Mouse (Mus musculus) kidney, embryonic 16.5 days (tissue): ENCODE measurements around the gene Lrfn4. TPM values are rescaled to one million over a fixed set of nuclear protein-coding genes. Genes with fewer than 3 reads are reported as not detected.

ENCODE experiments used
- ATAC-seq: fragments of 200-750 bp; cut with Nextera tagmentation; 2 replicates; pipeline ENCODE4 v1.8.0; 2017; ENCODE audit warnings: moderate TSS enrichment; ENCODE audit not compliant: low FRiP score, low TSS enrichment
- H3K27ac ChIP-seq: fragments of 300-500 bp; sonication (generic); 2 replicates; pipeline ENCODE4 v1.5.1; 2014; ENCODE audit warnings: low read length
- H3K27me3 ChIP-seq: fragments of 300-500 bp; sonication (generic); 2 replicates; pipeline ENCODE4 v1.6.1; 2014; ENCODE audit warnings: low read length, control low read depth, mixed read lengths; ENCODE audit not compliant: insufficient read depth
- H3K36me3 ChIP-seq: fragments of 300-500 bp; sonication (generic); 2 replicates; pipeline ENCODE4 v1.6.1; 2014; ENCODE audit warnings: low read length, control low read depth, mixed read lengths; ENCODE audit not compliant: insufficient read depth
- H3K4me1 ChIP-seq: fragments of 300-500 bp; sonication (generic); 2 replicates; pipeline ENCODE4 v1.6.1; 2014; ENCODE audit warnings: low read length, control low read depth, mixed read lengths; ENCODE audit not compliant: insufficient read depth
- H3K4me2 ChIP-seq: fragments of 300-500 bp; sonication (generic); replicated peaks from 2 replicates; pipeline ENCODE4 v1.6.1; 2014; ENCODE audit warnings: low read depth, low read length
- H3K4me3 ChIP-seq: fragments of 300-500 bp; sonication (generic); 2 replicates; pipeline ENCODE4 v1.5.1; 2014; ENCODE audit warnings: mild to moderate bottlenecking, low read length
- H3K9ac ChIP-seq: fragments of 300-500 bp; sonication (generic); replicated peaks from 2 replicates; pipeline ENCODE4 v1.6.1; 2014; ENCODE audit warnings: low read length
- H3K9me3 ChIP-seq: fragments of 300-500 bp; sonication (generic); 2 replicates; pipeline ENCODE4 v1.6.1; 2016; ENCODE audit warnings: low read length, control low read depth
- WGBS: fragments of 180-500 bp; shearing (Covaris S2); extraction: QIAGEN DNeasy Blood & Tissue Kit; methylation state at CpG from one replicate; pipeline ENCODE4 v1.1.7; 2014; 5-methylcytosine and 5-hydroxymethylcytosine counted together
- polyA plus RNA-seq: library from polyadenylated mRNA; unstranded; fragments of >200 nt; fragmentation: Nextera tagmentation; extraction: Ambion mirVana; gene quantifications from 2 replicates; pipeline ENCODE4 v1.2.1, GENCODE M21; 2015

Gene Lrfn4
- polyA plus RNA-seq, 1 experiment from 2014 or later = 6.0 TPM

DNA sequence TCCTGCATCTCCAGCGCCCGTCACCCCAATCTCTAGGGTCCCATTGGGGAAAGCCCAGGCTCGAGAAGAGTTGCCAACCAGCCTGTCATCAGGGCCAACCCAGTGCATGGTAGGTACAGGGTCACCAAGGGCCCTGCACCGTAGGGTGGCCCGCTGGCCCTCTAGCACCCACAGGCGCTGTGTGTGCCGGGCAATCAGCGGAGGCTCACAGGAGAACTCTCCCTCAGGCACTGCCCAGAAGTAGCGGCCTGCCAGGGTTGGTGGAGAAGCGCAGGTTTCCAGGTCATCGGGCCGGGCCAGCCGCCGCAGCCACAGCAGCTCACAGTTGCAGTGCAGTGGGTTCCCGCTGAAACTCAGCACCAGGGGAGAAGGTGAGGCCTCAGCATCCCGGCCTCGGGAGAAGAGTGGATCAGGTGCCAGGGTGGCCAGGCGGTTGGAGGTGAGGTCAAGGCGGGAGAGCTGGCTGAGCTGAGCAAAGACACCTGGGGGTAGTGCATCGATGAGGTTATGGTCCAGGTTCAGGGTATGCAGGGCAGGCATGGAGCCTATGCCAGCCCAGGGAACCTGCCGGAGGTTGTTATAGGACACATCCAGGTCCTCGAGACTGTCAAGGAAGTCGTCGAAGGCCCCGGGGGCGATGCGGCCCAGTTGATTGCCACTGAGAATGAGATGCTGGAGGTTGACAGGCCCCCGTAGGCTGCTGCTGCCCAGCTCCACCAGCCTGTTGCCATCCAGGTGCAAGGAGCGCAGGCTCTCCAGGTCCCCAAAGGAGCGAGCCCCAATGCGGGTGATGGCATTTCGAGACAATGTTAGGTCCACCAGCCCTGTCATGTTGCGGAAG lies 1.8 kb downstream of the Lrfn4 start:
- Histone ChIP-seq H3K4me2 (peak overlapping the region; percentile 86), H3K27me3 (no peaks in the 10 kb centered on the region), H3K4me3 (peak overlapping the region; percentile 91; the same call in 1 of the 2 replicates), H3K27ac (peak overlapping the region; percentile 94; the same call in 1 of the 2 replicates), H3K9me3 (no peaks in the 10 kb centered on the region), H3K9ac (0 out of 2 replicates have a peak overlapping the region, but pooled peaks have one; percentile 92), H3K36me3 (peaks cover 25% of the 10 kb centered on the region), H3K4me1 (peaks cover 36% of the 10 kb centered on the region)
- WGBS = 76% methylated on average over 33 of the region's 33 CpGs
- ATAC-seq = no peak

DNA sequence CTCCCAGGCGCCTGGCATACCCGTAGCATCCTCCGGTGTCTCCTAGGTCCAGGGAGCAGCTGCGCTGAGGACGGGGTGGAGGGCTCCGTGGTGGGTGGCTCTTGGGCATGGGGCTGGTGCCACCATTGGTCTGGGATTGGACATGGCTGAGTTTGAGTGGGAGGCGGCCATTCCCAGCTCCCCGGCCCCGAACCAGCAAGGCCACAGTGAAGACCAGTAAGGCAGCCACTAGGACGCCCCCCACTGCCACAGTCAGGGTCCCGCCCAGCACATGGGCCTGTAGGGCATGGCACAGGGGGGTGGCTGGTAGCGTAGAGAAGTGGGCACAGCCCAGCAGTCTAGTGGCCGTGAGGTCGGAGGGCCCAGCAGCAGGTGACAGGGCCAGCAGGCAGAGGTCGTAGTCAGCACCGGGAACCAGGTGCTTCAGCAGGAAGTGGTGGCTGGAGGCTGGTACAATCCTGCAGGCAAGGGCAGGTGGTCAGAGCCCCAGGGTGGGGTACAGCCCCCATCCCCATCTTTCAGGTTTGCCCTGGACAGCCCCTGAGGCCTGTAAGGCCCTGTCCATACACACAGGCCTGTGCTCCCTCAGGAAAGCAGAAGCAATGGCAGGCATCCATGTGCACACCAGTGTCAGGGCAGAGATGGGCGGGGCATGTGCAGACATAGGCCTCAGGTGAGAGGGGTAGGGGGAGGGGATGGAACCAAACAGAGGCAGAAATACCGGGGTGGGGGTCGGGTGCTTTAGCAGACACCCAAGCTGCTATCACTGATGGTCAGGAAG lies 3.1 kb downstream of the Lrfn4 start:
- 83% methylated on average over 19 of the region's 19 CpGs for WGBS
- Histone ChIP-seq H3K27ac (no peak overlapping the region), H3K9me3 (no peaks in the 10 kb centered on the region), H3K4me1 (peaks cover 36% of the 10 kb centered on the region), H3K4me2 (no peak overlapping the region), H3K4me3 (no peak overlapping the region), H3K27me3 (no peaks in the 10 kb centered on the region), H3K36me3 (peaks cover 25% of the 10 kb centered on the region), H3K9ac (0 out of 2 replicates have a peak overlapping the region, but pooled peaks have one; percentile 19)
- no peak for ATAC-seq

DNA sequence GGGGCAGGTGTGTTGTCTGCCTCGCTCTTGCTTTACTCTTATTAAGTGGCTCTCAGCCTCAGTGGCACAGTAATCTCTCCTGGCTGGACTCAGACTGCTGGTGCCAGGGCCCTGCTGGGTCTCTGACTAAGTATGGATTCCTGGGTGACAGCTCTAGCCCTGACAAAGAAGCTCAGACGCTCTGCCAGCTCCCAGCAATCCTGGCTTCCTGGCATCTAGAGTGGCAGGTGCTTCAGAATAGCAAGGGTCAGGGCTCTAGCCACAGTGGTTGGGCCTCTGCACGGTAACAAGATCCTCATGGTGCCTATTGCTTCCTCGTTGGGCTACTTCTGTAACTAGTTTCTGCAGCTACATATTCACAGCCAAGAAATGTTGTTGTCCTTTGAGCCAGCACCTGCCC lies 5.4 kb downstream of the Lrfn4 start:
- H3K4me2 ChIP-seq = no peak overlapping the region
- ATAC-seq = no peak
- no peak overlapping the region for H3K27ac ChIP-seq
- WGBS = 53% methylated on average over 4 of the region's 4 CpGs
- no peak overlapping the region for H3K4me3 ChIP-seq
- peaks cover 26% of the 10 kb centered on the region for H3K4me1 ChIP-seq
- no peaks in the 10 kb centered on the region for H3K27me3 ChIP-seq
- peaks cover 25% of the 10 kb centered on the region for H3K36me3 ChIP-seq
- H3K9ac ChIP-seq = no peak overlapping the region
- H3K9me3 ChIP-seq = no peaks in the 10 kb centered on the region

DNA sequence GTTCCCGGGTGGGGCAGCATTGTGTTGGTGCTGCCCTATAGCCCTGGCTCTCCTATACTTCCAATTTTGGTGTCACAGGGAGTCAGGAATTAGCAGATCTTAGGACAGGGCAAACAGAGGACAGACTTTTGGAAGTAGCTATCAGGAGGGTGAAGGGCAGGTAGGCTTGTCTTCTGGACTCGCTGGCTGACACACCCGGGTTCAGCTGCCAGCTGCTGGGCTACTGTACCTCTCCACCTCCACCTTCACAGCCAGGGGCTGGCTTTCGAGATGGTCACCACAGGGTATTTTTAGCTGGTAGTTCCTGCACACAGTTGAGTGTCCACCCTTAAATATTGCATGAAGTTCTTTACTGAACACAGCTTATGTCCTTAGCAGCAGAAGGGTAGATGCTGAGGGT lies 7.0 kb downstream of the Lrfn4 start:
- Histone ChIP-seq H3K27me3 (no peaks in the 10 kb centered on the region), H3K36me3 (peaks cover 20% of the 10 kb centered on the region), H3K4me1 (peaks cover 17% of the 10 kb centered on the region; the same call in 1 of the 2 replicates), H3K9ac (no peak overlapping the region), H3K27ac (no peak overlapping the region), H3K9me3 (no peaks in the 10 kb centered on the region), H3K4me2 (no peak overlapping the region), H3K4me3 (no peak overlapping the region)
- WGBS = 83% methylated on average over 4 of the region's 4 CpGs
- no peak for ATAC-seq

DNA sequence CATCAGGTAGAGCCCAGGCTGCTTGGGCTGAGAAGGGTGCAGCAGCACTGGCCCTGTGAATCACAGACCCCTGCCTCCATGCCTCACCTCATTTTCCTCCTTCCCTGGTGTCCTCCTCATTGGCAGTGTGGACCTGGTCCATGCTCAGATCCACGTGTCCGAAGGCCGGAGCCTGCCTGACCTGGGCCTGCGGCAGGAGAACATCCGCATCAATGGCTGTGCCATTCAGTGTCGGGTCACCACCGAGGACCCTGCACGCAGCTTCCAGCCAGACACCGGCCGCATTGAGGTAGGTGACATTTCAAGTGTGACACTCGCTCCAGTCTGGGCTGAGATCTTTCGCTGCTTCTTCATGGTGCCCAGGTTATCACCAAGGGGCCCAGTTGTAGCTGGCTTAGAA lies 8.1 kb downstream of the Lrfn4 start:
- no peak overlapping the region for H3K4me2 ChIP-seq
- no peaks in the 10 kb centered on the region for H3K27me3 ChIP-seq
- 91% methylated on average over 12 of the region's 12 CpGs for WGBS
- peaks cover 13% of the 10 kb centered on the region for H3K36me3 ChIP-seq
- no peak for ATAC-seq
- no peak overlapping the region for H3K4me3 ChIP-seq
- H3K27ac ChIP-seq = no peak overlapping the region
- H3K9me3 ChIP-seq = no peaks in the 10 kb centered on the region
- H3K9ac ChIP-seq = no peak overlapping the region
- H3K4me1 ChIP-seq = peaks cover 7% of the 10 kb centered on the region; the same call in 1 of the 2 replicates

DNA sequence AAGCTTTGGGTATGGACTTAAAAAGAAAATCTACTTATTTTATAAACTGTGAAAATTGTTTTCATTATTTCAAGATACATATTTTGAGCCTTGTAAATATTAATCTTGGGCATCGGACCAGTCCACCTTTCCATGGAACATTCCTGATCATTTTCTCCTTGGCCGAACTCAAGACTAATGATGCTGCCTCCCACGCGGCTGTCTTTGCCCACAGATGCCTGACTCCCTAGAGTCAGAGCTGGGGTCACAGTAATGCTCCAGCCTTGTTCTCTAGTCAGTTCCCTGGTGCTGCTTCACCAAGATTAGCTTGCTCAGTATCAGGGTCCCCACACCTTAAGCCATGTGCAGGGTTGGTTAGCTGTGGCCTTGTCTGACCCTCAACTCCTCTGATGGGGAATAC lies 9.8 kb downstream of the Lrfn4 start:
- Histone ChIP-seq H3K36me3 (no peaks in the 10 kb centered on the region), H3K4me2 (no peak overlapping the region), H3K9me3 (no peaks in the 10 kb centered on the region), H3K4me3 (no peak overlapping the region), H3K9ac (no peak overlapping the region), H3K27me3 (no peaks in the 10 kb centered on the region), H3K27ac (no peak overlapping the region), H3K4me1 (peaks cover 6% of the 10 kb centered on the region; the same call in 1 of the 2 replicates)
- WGBS = 41% methylated on average over 4 of the region's 4 CpGs
- no peak; the same call in 1 of the 2 replicates for ATAC-seq

DNA sequence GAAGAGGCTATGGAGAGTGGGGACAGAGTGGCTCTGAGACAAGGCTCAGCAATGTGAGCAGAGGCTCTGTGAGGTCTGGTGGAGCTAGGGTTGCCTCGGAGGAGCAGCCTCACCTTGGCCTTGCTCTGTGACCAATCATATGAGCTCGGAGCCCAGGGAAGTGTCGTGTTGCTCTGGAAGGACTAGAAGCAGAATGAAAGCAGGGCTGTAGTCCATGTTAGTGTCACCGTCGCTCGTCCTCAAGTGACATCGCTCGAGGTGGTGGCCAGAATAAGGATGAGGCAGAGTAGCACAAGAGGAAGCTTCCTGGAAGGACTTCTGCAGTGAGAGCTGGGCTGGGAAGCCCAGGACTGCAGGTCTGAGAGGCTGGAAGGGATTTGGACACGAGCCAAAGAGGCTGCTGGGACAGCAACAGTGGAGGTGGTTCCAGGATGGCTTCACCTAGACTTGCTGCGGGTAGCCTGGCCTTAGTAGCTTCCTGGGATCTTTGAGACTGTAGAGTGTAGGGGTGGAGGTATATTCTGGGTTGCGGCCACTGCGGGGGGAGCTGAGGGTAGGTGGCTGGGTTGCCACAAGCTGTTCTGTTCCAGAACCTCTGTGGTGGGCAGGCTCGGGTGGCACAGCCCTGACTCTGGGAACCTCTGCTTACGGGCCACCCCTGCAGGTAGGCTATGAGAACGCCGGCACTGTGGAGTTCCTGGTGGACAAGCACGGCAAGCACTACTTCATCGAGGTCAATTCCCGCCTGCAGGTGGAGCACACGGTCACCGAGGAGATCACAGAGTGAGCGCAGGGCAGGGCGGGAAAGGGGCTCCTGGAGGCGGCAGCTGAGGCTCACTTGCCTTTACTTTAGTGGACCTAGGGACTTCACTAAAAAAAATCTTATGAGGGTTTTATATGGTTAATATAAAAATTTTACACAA lies 11.4 kb downstream of the Lrfn4 start:
- Histone ChIP-seq H3K27me3 (no peaks in the 10 kb centered on the region), H3K4me3 (no peak overlapping the region), H3K4me1 (peaks cover 6% of the 10 kb centered on the region; the same call in 1 of the 2 replicates), H3K9ac (no peak overlapping the region), H3K27ac (no peak overlapping the region), H3K9me3 (no peaks in the 10 kb centered on the region), H3K36me3 (no peaks in the 10 kb centered on the region), H3K4me2 (no peak overlapping the region)
- peak; percentile 86 for ATAC-seq
- 37% methylated on average over 24 of the region's 24 CpGs for WGBS

DNA sequence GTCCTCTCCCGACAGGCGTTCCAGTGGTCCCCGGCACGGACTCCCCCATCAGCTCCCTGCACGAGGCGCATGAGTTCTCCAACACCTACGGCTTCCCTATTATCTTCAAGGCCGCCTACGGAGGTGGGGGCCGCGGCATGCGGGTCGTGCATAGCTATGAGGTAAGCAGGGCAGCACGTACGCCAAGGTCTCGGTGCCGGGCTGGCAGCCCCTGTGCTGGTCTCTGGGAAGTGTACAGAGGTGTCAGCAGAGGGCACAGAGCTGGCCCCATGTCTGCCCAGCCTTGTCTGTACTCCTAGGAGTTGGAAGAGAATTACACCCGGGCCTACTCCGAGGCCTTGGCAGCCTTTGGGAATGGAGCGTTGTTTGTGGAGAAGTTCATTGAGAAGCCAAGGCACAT lies 13.0 kb downstream of the Lrfn4 start:
- no peak overlapping the region for H3K27ac ChIP-seq
- H3K4me1 ChIP-seq = peaks cover 6% of the 10 kb centered on the region; the same call in 1 of the 2 replicates
- H3K36me3 ChIP-seq = no peaks in the 10 kb centered on the region
- no peak overlapping the region for H3K9ac ChIP-seq
- ATAC-seq = no peak
- H3K9me3 ChIP-seq = no peaks in the 10 kb centered on the region
- 93% methylated on average over 20 of the region's 20 CpGs for WGBS
- H3K4me3 ChIP-seq = no peak overlapping the region
- no peaks in the 10 kb centered on the region for H3K27me3 ChIP-seq
- no peak overlapping the region for H3K4me2 ChIP-seq

DNA sequence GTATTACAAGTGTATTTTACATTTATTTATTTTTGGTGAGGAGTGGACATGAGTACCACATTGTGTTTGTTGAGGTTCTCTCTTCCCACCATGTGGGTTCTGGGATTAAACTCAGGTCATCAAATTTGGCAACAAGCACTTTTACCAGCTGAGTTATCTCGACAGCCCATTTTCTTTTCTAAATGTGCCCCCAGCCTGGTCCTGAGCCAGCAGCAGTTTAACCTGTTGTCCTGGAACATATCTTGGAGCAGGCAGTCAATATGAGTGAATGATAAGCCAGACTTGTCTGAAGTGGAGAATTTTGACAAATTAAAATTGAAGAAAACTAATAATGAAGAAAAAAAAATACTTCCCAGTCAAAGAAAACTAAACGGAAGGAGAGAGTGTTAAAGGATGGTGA lies 19.4 kb downstream of the Lrfn4 start:
- H3K9ac ChIP-seq = no peak overlapping the region
- H3K9me3 ChIP-seq = no peaks in the 10 kb centered on the region
- H3K27me3 ChIP-seq = no peaks in the 10 kb centered on the region
- H3K4me2 ChIP-seq = no peak overlapping the region
- H3K36me3 ChIP-seq = no peaks in the 10 kb centered on the region
- no peak overlapping the region for H3K27ac ChIP-seq
- ATAC-seq = no peak
- H3K4me1 ChIP-seq = peaks cover 4% of the 10 kb centered on the region; the same call in 1 of the 2 replicates
- H3K4me3 ChIP-seq = no peak overlapping the region
- 74% methylated on average over 2 of the region's 2 CpGs for WGBS
